Mouse (Mus musculus) cerebellum, adult 2 months (tissue): ENCODE data around the gene Spa17.

Experiments
- CTCF ChIP-seq: fragments of 200-500 bp; IDR thresholded peaks from 2 replicates; pipeline ENCODE4 v1.5.1; 2011; ENCODE audit warnings: low read depth, mild to moderate bottlenecking, control low read depth, low read length, moderate library complexity, borderline replicate concordance; ENCODE audit not compliant: insufficient read depth
- POLR2A ChIP-seq: fragments of 200-500 bp; IDR thresholded peaks from 2 replicates; pipeline ENCODE4 v1.6.1; 2011; ENCODE audit warnings: low read length, control low read depth, borderline replicate concordance; ENCODE audit not compliant: insufficient read depth

DNA sequence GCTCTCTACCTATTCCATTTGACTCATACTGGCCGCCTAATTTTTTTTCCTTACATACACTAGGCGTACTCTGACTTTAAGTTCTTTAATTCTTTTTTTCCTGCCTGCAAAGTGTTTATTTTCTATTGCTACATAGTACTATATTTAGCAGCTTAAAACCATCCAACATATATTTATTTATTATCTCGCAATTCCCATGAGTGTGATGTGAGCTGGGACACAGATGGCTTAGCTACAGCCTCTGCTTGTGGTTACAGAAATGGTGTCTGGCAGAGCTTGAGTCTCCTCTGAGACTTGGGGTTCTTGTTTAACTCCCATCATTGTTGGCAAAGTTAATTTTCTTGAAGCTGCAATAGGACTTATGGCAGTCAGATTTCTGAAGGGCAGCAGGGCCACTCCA lies 25.2 kb upstream of the Spa17 start:
- TF ChIP-seq POLR2A (no peak), CTCF (no peak)
